Mouse (Mus musculus) ovary, postnatal 10 days (tissue): Measurements from ENCODE around the gene BC048562.
A peak's percentile ranks its signal among the peaks of the same experiment; 100 is the strongest.

ENCODE experiments used
- DNase-seq: peaks from one replicate; pipeline ENCODE4 v3.0.0; 2022; ENCODE audit warnings: low spot score

BC048562 gene

GRCm38 (mm10) chr9:108480813-108481519, 44.7 kb downstream of the BC048562 start:
- DNase-seq, result no peak

- DNase-seq, result no peak
Measured at GRCm38 (mm10) chr9:108481520-108482210, 45.4 kb downstream of the BC048562 start.

- DNase-seq, result no peak
Measured at GRCm38 (mm10) chr9:108483051-108483790, 46.9 kb downstream of the BC048562 start.

- no peak for DNase-seq
Measured at GRCm38 (mm10) chr9:108484021-108484420, 47.7 kb downstream of the BC048562 start.

GRCm38 (mm10) chr9:108485301-108485875, 49.1 kb downstream of the BC048562 start:
- no peak for DNase-seq

GRCm38 (mm10) chr9:108486973-108487530, 50.8 kb downstream of the BC048562 start:
- DNase-seq, result no peak

- DNase-seq, result no peak
Measured at GRCm38 (mm10) chr9:108488403-108488802, 52.1 kb downstream of the BC048562 start.

- DNase-seq, result no peak
Measured at GRCm38 (mm10) chr9:108489215-108489614, 52.9 kb downstream of the BC048562 start.

GRCm38 (mm10) chr9:108489702-108490558, 53.6 kb downstream of the BC048562 start:
- DNase-seq, result no peak

- DNase-seq, result peak; percentile 73
Measured at GRCm38 (mm10) chr9:108490559-108491285, 54.4 kb downstream of the BC048562 start, which contains the start of gene Usp19. Gene Usp19 (plus strand): TSS chr9:108490602.

- DNase-seq, result no peak
Measured at GRCm38 (mm10) chr9:108491286-108491580, 55.0 kb downstream of the BC048562 start.

GRCm38 (mm10) chr9:108492043-108492750, 55.9 kb downstream of the BC048562 start:
- no peak for DNase-seq

- DNase-seq, result no peak
Measured at GRCm38 (mm10) chr9:108493246-108493645, 57.0 kb downstream of the BC048562 start.

- no peak for DNase-seq
Measured at GRCm38 (mm10) chr9:108494146-108494825, 58.0 kb downstream of the BC048562 start.

- DNase-seq, result no peak
Measured at GRCm38 (mm10) chr9:108494905-108495304, 58.6 kb downstream of the BC048562 start.
